Mouse (Mus musculus): Measurements from ENCODE around the gene Pde9a. TPM values are rescaled to one million over a fixed set of nuclear protein-coding genes. Genes with fewer than 3 reads are reported as not detected.
A peak's percentile ranks its signal among the peaks of the same experiment; 100 is the strongest.

The Pde9a gene
- total and polyA plus RNA-seq, 3 experiments = 0.56 TPM; not detected in 2

DNA sequence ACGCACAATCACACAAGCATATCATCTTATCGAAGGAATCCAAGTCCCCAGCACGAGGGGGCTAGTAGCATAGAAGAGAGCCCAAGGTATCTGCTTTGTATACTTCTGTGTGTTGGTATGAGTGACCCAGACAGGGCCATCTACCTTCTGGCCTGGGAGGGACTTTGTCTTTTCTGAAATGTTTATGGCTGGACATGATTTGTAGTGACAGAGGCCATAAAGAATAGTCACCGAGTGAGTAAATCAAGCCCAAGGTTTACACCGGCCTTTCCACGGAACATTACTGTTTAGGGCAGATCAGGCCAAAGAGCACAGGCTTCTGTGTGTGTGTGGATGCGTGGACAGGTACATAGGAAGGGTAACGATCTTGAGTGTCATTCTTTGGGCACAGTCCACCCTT, 6.1 kb upstream of the Pde9a start:
- Histone ChIP-seq H3K4me1 (ENCODE audit: control insufficient read depth in 1 of 2, insufficient read depth in 2 of 2, low read length in 2 of 2) (peaks cover 0 to 7% of the 10 kb centered on the region in 2 experiments; a peak in 1 of 4 replicates), H3K9ac (ENCODE audit: control insufficient read depth, low read depth, low read length, poor library complexity, severe bottlenecking) (no peak overlapping the region), H3K27me3 (ENCODE audit: control insufficient read depth in 1 of 2, insufficient read depth in 2 of 2, low read length in 2 of 2) (peaks cover 0 to 1% of the 10 kb centered on the region in 2 experiments; a peak in 3 of 4 replicates), H3K9me3 (replicated peaks; ENCODE audit: insufficient read depth, low read length) (no peaks in the 10 kb centered on the region), H3K27ac (ENCODE audit: control insufficient read depth, low read depth, low read length) (no peak overlapping the region), H3K79me2 (ENCODE audit: control insufficient read depth, insufficient read depth, low read length, poor library complexity) (no peaks in the 10 kb centered on the region), H3K4me3 (ENCODE audit: control insufficient read depth in 1 of 2, insufficient read depth in 1 of 2, low read depth in 2 of 2, low read length in 2 of 2) (no peak overlapping the region), H3K36me3 (ENCODE audit: control insufficient read depth in 1 of 2, insufficient read depth in 2 of 2, low read length in 2 of 2) (no peaks in the 10 kb centered on the region; a peak in 1 of 4 replicates)
- no peak for TF ChIP-seq MEF2A (IDR thresholded peaks at IDR 0.05; ENCODE audit: extremely low read depth, insufficient replicate concordance, low read depth, low read length, poor library complexity, severe bottlenecking)
- TF ChIP-seq GATA1 (IDR thresholded peaks at IDR 0.05; ENCODE audit: low read depth, low read length) = no peak
- TF ChIP-seq EP300 (IDR thresholded peaks at IDR 0.05; ENCODE audit: low read depth in 1 of 2, low read length in 2 of 2) = no peak
- TF ChIP-seq HCFC1 (IDR thresholded peaks at IDR 0.05; ENCODE audit: low read depth, low read length) = no peak
- TF ChIP-seq TAL1 (IDR thresholded peaks at IDR 0.05; ENCODE audit: low read length) = no peak
- TF ChIP-seq KAT2A (conservative IDR thresholded peaks at IDR 0.05; ENCODE audit: low read depth, low read length) = no peak
- TF ChIP-seq CHD2 (IDR thresholded peaks at IDR 0.05; ENCODE audit: low read length) = no peak
- DNase-seq (ENCODE audit: low read depth, low spot score) = no peak

DNA sequence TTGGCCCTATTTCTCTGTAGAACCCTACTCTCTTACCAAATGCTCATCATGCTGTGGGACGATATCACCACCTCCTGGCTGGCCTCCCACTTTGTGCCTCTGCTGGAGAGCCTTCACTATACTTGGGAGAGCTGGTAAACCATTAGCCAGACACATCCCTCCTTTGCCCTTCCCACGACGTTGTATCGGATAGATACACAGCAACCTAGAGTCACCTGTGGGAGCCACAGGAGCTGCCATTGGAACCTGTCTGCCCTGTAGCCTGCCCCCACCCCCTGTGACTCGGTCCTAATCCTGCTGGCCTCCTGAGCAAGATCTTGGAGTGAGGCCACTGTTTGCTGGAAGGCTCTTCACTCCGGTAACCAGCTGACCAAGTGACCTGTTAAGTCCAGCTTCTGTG, 2.7 kb upstream of the Pde9a start:
- H3K4me1 ChIP-seq (ENCODE audit: control insufficient read depth in 1 of 2, insufficient read depth in 2 of 2, low read length in 2 of 2) = peaks cover 0 to 15% of the 10 kb centered on the region in 2 experiments; a peak in 2 of 4 replicates
- no peak overlapping the region for H3K9ac ChIP-seq (ENCODE audit: control insufficient read depth, low read depth, low read length, poor library complexity, severe bottlenecking)
- H3K9me3 ChIP-seq (replicated peaks; ENCODE audit: insufficient read depth, low read length) = no peaks in the 10 kb centered on the region
- H3K79me2 ChIP-seq (ENCODE audit: control insufficient read depth, insufficient read depth, low read length, poor library complexity) = no peaks in the 10 kb centered on the region
- no peak for DNase-seq (ENCODE audit: low read depth, low spot score)
- no peak overlapping the region for H3K27ac ChIP-seq (ENCODE audit: control insufficient read depth, low read depth, low read length)
- TF ChIP-seq POLR2AphosphoS5 (IDR thresholded peaks at IDR 0.05; ENCODE audit: borderline replicate concordance, low read depth, low read length) (no peak), CHD2 (IDR thresholded peaks at IDR 0.05; ENCODE audit: low read length) (no peak)
- H3K36me3 ChIP-seq (ENCODE audit: control insufficient read depth in 1 of 2, insufficient read depth in 2 of 2, low read length in 2 of 2) = peaks cover 0 to 3% of the 10 kb centered on the region in 2 experiments; a peak in 2 of 4 replicates
- no peak overlapping the region for H3K4me3 ChIP-seq (ENCODE audit: control insufficient read depth in 1 of 2, insufficient read depth in 1 of 2, low read depth in 2 of 2, low read length in 2 of 2)
- H3K27me3 ChIP-seq (ENCODE audit: control insufficient read depth in 1 of 2, insufficient read depth in 2 of 2, low read length in 2 of 2) = peaks cover 3% of the 10 kb centered on the region in 2 experiments; a peak in 3 of 4 replicates

DNA sequence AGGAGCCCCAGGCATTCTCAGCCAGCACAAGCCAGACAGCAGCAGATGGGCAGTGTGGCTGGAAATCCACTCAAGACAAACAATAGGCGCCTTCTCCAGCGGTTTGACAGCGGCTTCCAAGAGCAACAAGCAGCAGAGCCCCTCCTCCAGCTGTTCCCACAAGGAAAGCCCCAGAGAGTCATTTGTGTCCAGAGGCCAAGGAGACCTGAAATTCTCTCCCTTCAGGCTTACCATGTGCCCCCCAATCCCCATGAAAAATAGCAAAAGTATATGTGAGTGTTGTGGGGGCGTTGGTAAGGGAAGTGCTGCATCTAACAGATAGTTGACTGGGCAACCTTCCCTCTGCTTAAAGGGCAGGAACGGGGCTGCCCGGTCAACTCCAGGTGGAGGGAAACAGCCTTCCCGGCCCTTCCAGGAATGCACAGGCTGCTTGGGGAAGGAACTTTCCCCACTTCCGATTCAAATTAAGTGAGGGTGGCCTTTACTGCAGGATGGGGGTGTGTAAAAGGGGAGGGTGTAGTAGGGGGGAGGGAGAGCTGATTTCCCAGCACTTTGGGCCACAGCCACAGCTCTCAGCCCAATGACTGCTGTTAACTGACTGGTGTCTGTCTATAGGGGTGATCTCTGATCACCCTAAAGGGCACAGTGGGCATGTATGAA, 912 bp upstream of the Pde9a start:
- H3K9ac ChIP-seq (ENCODE audit: control insufficient read depth, low read depth, low read length, poor library complexity, severe bottlenecking) = no peak overlapping the region
- peak; percentile 19 for DNase-seq (ENCODE audit: low read depth, low spot score)
- H3K9me3 ChIP-seq (replicated peaks; ENCODE audit: insufficient read depth, low read length) = no peaks in the 10 kb centered on the region
- no peaks in the 10 kb centered on the region for H3K79me2 ChIP-seq (ENCODE audit: control insufficient read depth, insufficient read depth, low read length, poor library complexity)
- H3K36me3 ChIP-seq (ENCODE audit: control insufficient read depth in 1 of 2, insufficient read depth in 2 of 2, low read length in 2 of 2) = peaks cover 0 to 3% of the 10 kb centered on the region in 2 experiments; a peak in 2 of 4 replicates
- TF ChIP-seq EP300 (IDR thresholded peaks at IDR 0.05; ENCODE audit: low read depth in 1 of 2, low read length in 2 of 2) = no peak
- no peak for TF ChIP-seq POLR2AphosphoS5 (IDR thresholded peaks at IDR 0.05; ENCODE audit: borderline replicate concordance, low read depth, low read length)
- 0 out of 2 replicates have a peak, but pooled peaks have one; percentile 8 for TF ChIP-seq TAL1 (IDR thresholded peaks at IDR 0.05; ENCODE audit: low read length)
- TF ChIP-seq RCOR1 (IDR thresholded peaks at IDR 0.05; ENCODE audit: low read depth, low read length) = no peak
- H3K4me3 ChIP-seq (ENCODE audit: control insufficient read depth in 1 of 2, insufficient read depth in 1 of 2, low read depth in 2 of 2, low read length in 2 of 2) = no peak overlapping the region
- no peak overlapping the region for H3K27ac ChIP-seq (ENCODE audit: control insufficient read depth, low read depth, low read length)
- peaks cover 3% of the 10 kb centered on the region in 2 experiments; a peak in 2 of 4 replicates for H3K27me3 ChIP-seq (ENCODE audit: control insufficient read depth in 1 of 2, insufficient read depth in 2 of 2, low read length in 2 of 2)
- H3K4me1 ChIP-seq (ENCODE audit: control insufficient read depth in 1 of 2, insufficient read depth in 2 of 2, low read length in 2 of 2) = peaks cover 0 to 15% of the 10 kb centered on the region in 2 experiments; a peak in 2 of 4 replicates
